ENCODE assay signal across 1 mouse cellular context in the genomic region with DNA sequence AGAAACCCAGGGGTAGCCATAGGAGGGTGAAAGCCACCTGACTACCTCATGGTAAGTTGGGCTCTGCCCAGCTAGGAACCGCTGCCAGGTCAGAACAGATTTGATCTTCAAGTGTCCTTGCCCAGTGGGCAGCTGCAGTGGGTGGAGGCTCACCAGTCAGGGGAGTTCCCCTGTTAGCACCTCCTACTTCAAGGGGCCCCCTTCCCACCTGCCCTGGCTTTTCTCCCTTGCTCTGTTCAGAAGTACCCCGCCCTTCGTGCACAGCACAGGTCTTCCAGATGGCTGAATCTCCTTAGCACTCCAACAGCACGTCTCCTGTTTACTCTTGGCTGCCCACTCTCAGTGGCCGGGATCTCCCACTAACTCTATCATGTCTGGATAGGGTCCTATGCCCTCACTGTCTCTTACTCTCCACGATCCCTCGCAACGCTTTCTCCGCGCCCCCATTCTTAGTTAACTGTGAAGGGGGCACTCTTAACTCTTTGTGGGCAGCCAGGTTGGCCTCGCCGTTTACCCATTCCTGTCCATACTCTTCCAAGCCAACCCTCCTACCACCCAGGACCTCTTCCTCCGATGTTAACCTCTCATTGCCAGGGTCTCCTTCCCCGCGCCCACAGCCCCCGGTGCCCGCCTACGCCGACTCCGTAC.
TF ChIP-seq lines count a peak whose summit lies in the region.

No protein-coding gene starts in this region.

TF ChIP-seq in C2C12, 6 proteins besides CTCF, POLR2A, EP300 and RAD21:
- TF ChIP-seq MAX (IDR thresholded peaks at IDR 0.05) (no peak), FOSL1 (IDR thresholded peaks at IDR 0.05; ENCODE audit: insufficient read depth, low read length, poor library complexity, severe bottlenecking) (no peak), USF1 (IDR thresholded peaks at IDR 0.05; ENCODE audit: low read depth) (no peak), MYOD1 (IDR thresholded peaks at IDR 0.05; ENCODE audit: control insufficient read depth, insufficient read length, low read depth) (no peak), CEBPB (IDR thresholded peaks at IDR 0.05; ENCODE audit: low read depth) (no peak), MYOG (IDR thresholded peaks at IDR 0.05; ENCODE audit: control insufficient read depth, extremely low read depth, insufficient read length) (no peak)
TF ChIP-seq in C2C12: peak in this region for 0.
